Mouse (Mus musculus) cerebral cortex, adult 2 months (tissue): ENCODE data around the gene Cog4.

Experiments used
- WGBS: fragments of 180-500 bp; shearing (Covaris S2); methylation state at CpG from one replicate; pipeline ENCODE4 v1.1.7; 2018; 5-methylcytosine and 5-hydroxymethylcytosine counted together

Cog4 gene

GRCm38 (mm10) chr8:110828511-110828910, 17.9 kb upstream of the Cog4 start:
- WGBS = 75% methylated on average over 3 of the region's 3 CpGs

DNA sequence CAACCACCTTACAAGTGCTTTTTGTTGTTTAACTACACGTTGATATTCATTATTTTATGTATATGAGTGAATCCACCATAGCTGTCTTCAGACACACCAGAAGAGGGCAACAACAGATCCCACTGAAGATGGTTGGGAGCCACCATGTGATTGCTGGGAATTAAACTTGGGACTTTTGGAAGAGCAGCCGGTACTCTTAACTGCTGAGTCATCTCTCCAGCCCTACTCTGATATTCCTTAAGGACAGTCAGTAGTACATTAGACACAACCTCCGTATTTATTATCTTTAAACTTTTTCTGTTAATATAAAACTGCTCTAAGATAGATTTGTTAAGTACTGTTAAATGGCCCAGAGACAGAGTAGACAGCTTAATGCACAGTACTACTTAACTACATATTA, 14.4 kb upstream of the Cog4 start:
- 69% methylated on average over 3 of the region's 3 CpGs for WGBS

DNA sequence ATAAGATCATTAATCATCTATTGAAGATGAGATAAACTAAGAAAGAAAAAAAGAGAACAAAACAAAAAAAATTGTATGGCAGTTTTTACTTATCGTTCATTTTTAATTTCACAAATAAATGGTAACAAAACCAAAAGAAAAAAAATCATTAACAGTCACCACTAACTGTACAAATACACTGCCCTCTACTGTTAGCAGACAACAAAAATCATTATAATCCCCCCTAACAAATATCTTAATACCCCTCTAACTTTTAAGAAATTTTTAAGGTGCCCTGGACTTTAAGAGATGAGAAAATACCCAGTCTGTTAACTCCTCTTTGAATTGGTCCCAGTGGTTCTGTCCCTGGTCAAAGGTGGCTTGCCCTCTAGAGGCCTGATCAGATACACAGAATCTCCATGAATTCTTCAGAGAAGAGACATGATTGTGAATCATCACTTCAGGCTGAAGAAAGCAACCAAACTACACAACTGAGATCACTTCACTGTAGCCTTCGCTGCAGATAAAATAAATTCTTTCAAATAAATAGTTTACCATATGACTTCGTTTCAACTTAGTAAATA, 4.3 kb upstream of the Cog4 start:
- WGBS = 73% methylated on average over 3 of the region's 3 CpGs

DNA sequence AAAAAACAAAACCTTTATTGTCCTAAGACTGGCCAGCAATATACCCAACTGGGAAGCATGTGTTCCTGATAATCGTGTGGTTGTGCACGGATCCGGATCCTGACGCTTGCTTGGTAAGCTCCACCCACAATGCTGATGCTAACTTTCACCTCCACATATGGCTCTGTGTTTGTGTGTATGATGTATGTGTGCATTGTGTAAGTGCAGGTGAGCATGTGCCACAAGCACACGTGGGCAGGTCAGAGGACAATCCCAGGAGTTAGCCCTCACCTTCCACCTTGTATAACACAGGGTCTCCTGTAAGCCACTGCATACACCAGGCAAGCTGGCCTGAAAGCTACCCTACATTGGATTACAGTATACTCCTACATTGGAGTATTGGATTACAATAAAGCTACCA, 3.2 kb upstream of the Cog4 start:
- WGBS = 53% methylated on average over 5 of the region's 5 CpGs

DNA sequence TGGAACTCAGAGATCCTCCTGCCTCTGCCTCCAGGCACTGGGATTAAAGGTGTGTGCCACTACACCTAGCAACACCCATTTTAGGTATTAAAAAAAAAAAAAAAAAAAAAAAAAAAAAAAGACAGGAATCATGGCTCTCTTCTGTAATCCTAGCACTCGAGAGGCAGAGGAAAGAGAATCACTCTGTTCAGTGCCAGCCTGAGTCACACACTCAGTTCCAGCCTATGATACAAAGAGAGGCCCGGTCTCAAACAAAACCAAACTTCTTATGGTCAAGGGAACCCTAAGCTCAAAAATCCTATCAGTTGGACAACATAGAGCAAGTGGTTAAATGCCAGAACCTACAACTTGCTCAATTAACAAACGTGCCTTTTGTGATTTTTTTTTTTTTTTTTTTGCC, 1.5 kb upstream of the Cog4 start:
- WGBS = 36% methylated on average over 3 of the region's 3 CpGs

DNA sequence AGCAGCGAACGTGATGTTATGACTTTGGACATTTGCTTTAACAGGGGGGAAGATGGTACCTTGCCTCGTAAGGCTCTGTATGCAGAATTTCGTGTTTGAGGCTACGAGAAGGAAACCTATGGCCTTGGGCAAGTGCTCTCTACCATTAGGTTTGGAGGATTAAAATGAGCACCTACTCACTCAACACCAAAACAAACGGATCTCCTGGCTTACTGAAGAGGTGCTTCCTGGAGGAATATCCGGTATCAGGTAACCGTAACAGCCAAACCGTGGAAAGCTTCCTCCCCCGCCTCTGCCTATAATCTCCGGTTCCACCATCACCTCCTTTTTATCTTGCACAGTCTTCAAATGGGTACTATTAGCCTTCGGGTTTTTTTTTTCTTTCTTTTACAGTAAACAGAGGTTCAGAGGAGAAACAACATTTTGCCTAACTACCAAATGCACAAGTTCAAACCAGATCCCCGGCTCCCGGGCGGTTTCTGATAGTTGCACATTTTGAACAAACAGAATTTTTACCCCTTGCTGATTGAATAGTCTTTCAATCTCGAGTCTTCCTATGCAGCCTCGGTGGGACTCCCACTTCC, 487 bp upstream of the Cog4 start:
- WGBS = 5% methylated on average over 17 of the region's 17 CpGs

DNA sequence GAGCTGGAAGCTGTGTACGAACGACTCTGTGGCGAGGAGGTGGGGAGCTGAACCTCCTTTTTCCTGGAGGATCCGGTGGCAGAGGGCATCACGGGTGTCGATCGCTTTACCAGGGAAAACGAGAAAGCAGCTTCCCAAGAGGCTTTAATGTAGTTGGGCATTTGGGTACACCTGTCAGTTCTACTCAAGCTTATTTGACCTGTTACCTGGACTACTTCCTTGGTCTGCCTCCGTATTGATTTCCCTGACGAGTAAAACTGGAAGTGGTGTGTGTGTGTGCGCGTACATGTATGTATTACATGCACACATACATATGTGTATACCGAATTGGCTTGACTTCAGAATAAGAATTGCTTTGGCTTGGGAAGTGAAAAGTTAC, 760 bp downstream of the Cog4 start:
- WGBS = under 1% methylated on average over 13 of the region's 13 CpGs

- WGBS = 51% methylated on average over 14 of the region's 14 CpGs
Observed at GRCm38 (mm10) chr8:110847645-110848495, 1.5 kb downstream of the Cog4 start.

DNA sequence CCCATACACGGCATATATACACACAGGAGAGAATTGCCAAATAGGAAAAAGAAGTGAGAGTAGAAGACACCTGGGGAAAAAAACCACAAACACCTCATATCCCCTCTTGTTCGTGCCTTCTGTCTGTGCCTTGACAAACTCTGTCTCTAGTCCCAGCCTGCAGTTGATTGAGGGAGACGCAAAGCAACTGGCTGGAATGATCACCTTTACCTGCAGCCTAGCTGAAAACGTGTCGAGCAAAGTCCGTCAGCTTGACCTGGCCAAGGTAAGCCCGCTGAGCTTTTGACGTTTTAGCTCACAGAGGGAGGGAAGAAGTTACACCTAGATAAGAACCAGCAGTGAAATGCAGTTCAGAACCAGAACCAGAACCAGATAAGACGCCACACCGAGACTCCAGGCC, 4.8 kb downstream of the Cog4 start:
- 94% methylated on average over 10 of the region's 10 CpGs for WGBS

DNA sequence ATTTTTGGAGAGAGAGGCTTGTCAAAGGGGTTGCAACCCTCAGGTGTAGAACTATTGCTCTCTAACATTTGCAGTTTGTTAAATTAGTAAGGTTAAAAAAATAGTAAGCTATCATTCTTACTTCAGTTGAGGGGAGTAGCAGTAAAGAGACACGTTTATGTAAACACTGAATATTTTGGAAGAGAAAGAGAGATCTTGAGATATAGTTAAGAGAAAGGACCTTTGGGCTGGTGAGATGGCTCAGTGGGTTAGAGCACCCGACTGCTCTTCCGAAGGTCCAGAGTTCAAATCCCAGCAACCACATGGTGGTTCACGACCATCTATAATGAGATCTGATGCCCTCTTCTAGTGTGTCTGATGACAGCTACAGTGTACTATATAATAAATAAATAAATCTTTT, 9.7 kb downstream of the Cog4 start:
- WGBS = 94% methylated on average over 4 of the region's 4 CpGs

- 68% methylated on average over 5 of the region's 5 CpGs for WGBS
Observed at GRCm38 (mm10) chr8:110856760-110857461, 10.5 kb downstream of the Cog4 start.

DNA sequence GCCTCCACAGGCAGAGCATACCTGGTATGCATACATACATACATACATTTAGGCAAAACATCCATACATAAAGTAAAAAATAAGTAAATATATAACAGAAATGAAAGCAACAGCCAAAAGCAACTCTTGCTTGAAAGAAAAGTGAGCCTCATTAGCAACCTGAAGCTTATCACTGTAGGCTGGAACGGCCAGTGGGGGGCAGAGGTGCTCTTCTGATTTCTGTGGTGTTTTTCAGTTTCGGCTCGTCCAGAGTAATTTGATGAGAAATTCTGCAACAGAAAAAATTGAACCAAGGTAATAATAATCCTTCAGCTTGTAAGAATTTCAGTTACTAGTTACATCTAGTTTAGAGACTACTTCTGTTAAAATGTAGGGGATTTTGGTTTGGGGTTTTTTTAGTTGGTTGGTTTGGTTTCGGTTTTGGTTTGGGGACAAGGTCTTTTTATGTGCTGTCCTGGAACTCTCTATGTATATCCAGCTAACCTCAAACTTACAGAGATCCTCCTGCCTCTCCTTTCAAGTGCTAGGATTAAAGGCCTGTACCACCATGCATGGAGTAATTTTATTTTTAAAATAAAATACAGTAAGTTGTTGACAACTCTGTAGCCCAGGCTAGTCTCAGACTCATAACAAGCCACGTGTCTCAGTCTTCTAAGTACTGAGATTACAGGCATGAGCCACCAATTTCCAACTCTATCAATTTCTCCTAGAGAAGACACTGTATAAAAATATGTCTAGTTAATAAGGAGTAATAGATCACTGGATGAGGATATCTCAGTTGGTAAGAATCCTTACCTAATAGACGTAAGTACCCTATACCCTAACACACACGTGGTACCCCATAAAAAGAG, 13.5 kb downstream of the Cog4 start:
- WGBS = 70% methylated on average over 7 of the region's 7 CpGs

GRCm38 (mm10) chr8:110861347-110862025, 15.1 kb downstream of the Cog4 start:
- WGBS = 98% methylated on average over 7 of the region's 7 CpGs

- WGBS = 91% methylated on average over 2 of the region's 2 CpGs
Observed at GRCm38 (mm10) chr8:110870501-110870900, 24.1 kb downstream of the Cog4 start.

DNA sequence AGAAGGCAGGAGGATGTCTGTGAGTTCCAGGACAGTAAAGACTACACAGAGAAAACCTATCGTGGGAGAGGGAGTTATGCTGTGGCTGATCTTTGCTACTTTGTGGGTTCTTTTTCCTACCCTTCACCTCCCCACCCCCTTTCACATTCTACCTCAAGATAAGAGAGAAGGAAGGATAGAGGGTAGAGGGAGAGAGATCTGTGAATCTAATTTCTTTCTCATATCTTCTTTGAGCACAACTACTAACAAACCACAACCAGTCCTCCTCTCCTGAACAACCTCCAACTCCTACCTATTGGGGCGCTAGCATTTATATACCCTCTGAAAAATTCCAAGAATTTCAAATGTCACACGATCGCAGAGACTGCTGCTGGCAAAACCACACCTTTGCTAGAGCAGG, 31.5 kb downstream of the Cog4 start:
- 86% methylated on average over 4 of the region's 4 CpGs for WGBS

GRCm38 (mm10) chr8:110881741-110882310, 35.4 kb downstream of the Cog4 start:
- WGBS = 74% methylated on average over 10 of the region's 10 CpGs

- WGBS = 96% methylated on average over 18 of the region's 18 CpGs
Observed at GRCm38 (mm10) chr8:110883824-110884223, 37.4 kb downstream of the Cog4 start.

DNA sequence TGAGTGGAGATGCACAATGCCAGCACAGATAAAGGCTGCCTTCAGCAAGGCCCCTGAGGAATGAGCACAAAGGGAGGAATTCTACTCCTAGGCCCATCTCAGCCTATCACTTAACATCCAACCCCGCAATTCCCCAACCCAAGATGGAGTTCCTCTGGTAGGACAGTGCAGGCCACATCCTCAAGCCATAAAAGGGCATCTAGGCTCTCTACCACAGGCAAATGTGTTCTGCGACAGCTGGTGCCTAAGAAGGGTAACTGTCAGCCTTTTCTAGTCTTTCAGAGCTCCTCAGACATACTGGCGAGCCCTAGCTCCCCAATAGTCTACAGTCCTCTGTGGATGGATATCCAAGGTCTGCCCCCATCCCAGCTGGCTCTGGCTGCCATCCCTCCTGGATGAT, 40.2 kb downstream of the Cog4 start:
- 70% methylated on average over 3 of the region's 3 CpGs for WGBS

GRCm38 (mm10) chr8:110887551-110887950, 41.2 kb downstream of the Cog4 start:
- WGBS = 78% methylated on average over 10 of the region's 10 CpGs

- WGBS = 63% methylated on average over 8 of the region's 8 CpGs
Observed at GRCm38 (mm10) chr8:110888441-110888840, 42.0 kb downstream of the Cog4 start.

DNA sequence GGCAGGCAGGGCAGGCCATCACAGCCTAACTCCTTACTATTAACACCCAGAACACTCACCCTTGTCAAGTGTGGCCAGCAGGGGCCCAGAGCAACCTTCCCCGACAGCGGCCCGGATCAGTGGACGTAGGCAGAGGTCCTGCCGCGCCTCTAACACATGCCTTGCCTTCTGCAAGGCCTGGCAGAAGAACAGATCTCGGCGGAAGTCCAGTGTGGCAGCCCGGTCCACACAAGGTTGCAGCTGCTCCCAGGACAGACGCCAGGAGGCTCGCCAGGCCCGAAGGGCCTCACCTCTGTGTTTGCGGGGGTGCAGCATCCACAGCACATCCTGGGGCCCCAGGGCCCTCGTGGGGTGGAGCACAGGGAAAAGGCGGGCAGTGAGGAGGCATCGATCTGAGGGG, 42.5 kb downstream of the Cog4 start:
- 89% methylated on average over 16 of the region's 16 CpGs for WGBS
